Mouse (Mus musculus) lung, postnatal 0 days (tissue): Measurements from ENCODE around the gene Wnt11. TPM values are rescaled to one million over a fixed set of nuclear protein-coding genes. Genes with fewer than 3 reads are reported as not detected.

Experiments used
- ATAC-seq: fragments of 200-750 bp; cut with Nextera tagmentation; 2 replicates; pipeline ENCODE4 v1.8.0; 2017; ENCODE audit warnings: moderate library complexity
- DNase-seq: peaks from one replicate; pipeline ENCODE4 v3.0.0-alpha.2; 2016; ENCODE audit warnings: low spot score
- H3K27ac ChIP-seq: fragments of 300-500 bp; sonication (generic); 2 replicates; pipeline ENCODE4 v1.5.1; 2014; ENCODE audit warnings: antibody characterized with exemption, mild to moderate bottlenecking, low read length, mixed read lengths
- H3K27me3 ChIP-seq: fragments of 300-500 bp; sonication (generic); replicated peaks from 2 replicates; pipeline ENCODE4 v1.6.1; 2014; ENCODE audit warnings: low read length, mixed read lengths; ENCODE audit not compliant: insufficient read depth
- H3K36me3 ChIP-seq: fragments of 300-500 bp; sonication (generic); 2 replicates; pipeline ENCODE4 v1.6.1; 2014; ENCODE audit warnings: low read length, mixed read lengths; ENCODE audit not compliant: insufficient read depth
- H3K4me1 ChIP-seq: fragments of 300-500 bp; sonication (generic); 2 replicates; pipeline ENCODE4 v1.6.1; 2014; ENCODE audit warnings: antibody characterized with exemption, low read depth, low read length, mixed read lengths; ENCODE audit not compliant: insufficient read depth
- H3K4me2 ChIP-seq: fragments of 300-500 bp; sonication (generic); replicated peaks from 2 replicates; pipeline ENCODE4 v1.6.1; 2014; ENCODE audit warnings: low read depth, mild to moderate bottlenecking, low read length, moderate library complexity, mixed read lengths
- H3K4me3 ChIP-seq: fragments of 300-500 bp; sonication (generic); 2 replicates; pipeline ENCODE4 v1.5.1; 2014; ENCODE audit warnings: low read depth, low read length
- H3K9ac ChIP-seq: fragments of 300-500 bp; sonication (generic); replicated peaks from 2 replicates; pipeline ENCODE4 v1.6.1; 2014; ENCODE audit warnings: low read depth, mild to moderate bottlenecking
- H3K9me3 ChIP-seq: fragments of 300-500 bp; sonication (generic); 2 replicates; pipeline ENCODE4 v1.6.1; 2016; ENCODE audit warnings: low read length, mixed read lengths
- CTCF ChIP-seq: IDR thresholded peaks from 2 replicates; pipeline ENCODE4 v1.5.1; 2016; ENCODE audit warnings: antibody characterized with exemption, mild to moderate bottlenecking
- EP300 ChIP-seq: IDR thresholded peaks from 2 replicates; pipeline ENCODE4 v1.6.1; 2016; ENCODE audit warnings: antibody characterized with exemption, mild to moderate bottlenecking, control low read depth
- WGBS: fragments of 180-500 bp; shearing (Covaris S2); extraction: QIAGEN DNeasy Blood & Tissue Kit; methylation state at CpG from one replicate; pipeline ENCODE4 v1.1.7; 2014; 5-methylcytosine and 5-hydroxymethylcytosine counted together
- polyA plus RNA-seq: library from polyadenylated mRNA; unstranded; fragments of >200 nt; fragmentation: Nextera tagmentation; extraction: Ambion mirVana; gene quantifications from 2 replicates; pipeline ENCODE4 v1.2.1, GENCODE M21; 2015

Wnt11 gene
- polyA plus RNA-seq, 1 experiment from 2014 or later: 10.5 TPM

GRCm38 (mm10) chr7:98842997-98843396, 8.1 kb downstream of the Wnt11 start:
- Histone ChIP-seq H3K9ac (no peak overlapping the region), H3K36me3 (no peaks in the 10 kb centered on the region), H3K4me1 (peaks cover 12% of the 10 kb centered on the region), H3K27me3 (peaks cover 6% of the 10 kb centered on the region; the same call in 1 of the 2 replicates), H3K4me2 (no peak overlapping the region), H3K9me3 (no peaks in the 10 kb centered on the region), H3K27ac (no peak overlapping the region), H3K4me3 (no peak overlapping the region)
- 94% methylated on average over 3 of the region's 3 CpGs for WGBS
- ATAC-seq: no peak
- TF ChIP-seq EP300 (no peak), CTCF (no peak)
- no peak for DNase-seq

GRCm38 (mm10) chr7:98843649-98844048, 8.7 kb downstream of the Wnt11 start:
- Histone ChIP-seq H3K4me3 (no peak overlapping the region), H3K27ac (no peak overlapping the region), H3K4me2 (no peak overlapping the region), H3K9ac (no peak overlapping the region), H3K9me3 (no peaks in the 10 kb centered on the region), H3K27me3 (peaks cover 6% of the 10 kb centered on the region; the same call in 1 of the 2 replicates), H3K4me1 (peaks cover 13% of the 10 kb centered on the region), H3K36me3 (no peaks in the 10 kb centered on the region)
- no peak for DNase-seq
- no peak for TF ChIP-seq CTCF
- no peak for TF ChIP-seq EP300
- ATAC-seq: no peak
- WGBS: 61% methylated on average over 7 of the region's 7 CpGs

GRCm38 (mm10) chr7:98848899-98849640, 14.2 kb downstream of the Wnt11 start:
- Histone ChIP-seq H3K9ac (no peak overlapping the region), H3K9me3 (no peaks in the 10 kb centered on the region), H3K4me1 (peaks cover 6% of the 10 kb centered on the region; the same call in 1 of the 2 replicates), H3K27me3 (no peaks in the 10 kb centered on the region), H3K27ac (no peak overlapping the region), H3K4me2 (no peak overlapping the region), H3K36me3 (no peaks in the 10 kb centered on the region), H3K4me3 (no peak overlapping the region)
- ATAC-seq (peak; percentile 74), DNase-seq (peak; percentile 67)
- TF ChIP-seq CTCF: no peak
- no peak for TF ChIP-seq EP300
- 51% methylated on average over 8 of the region's 8 CpGs for WGBS

- no peaks in the 10 kb centered on the region for H3K9me3 ChIP-seq
- no peak for ATAC-seq
- no peak overlapping the region for H3K27ac ChIP-seq
- TF ChIP-seq EP300: no peak
- TF ChIP-seq CTCF: no peak
- no peaks in the 10 kb centered on the region for H3K36me3 ChIP-seq
- no peak overlapping the region for H3K4me3 ChIP-seq
- no peak overlapping the region for H3K9ac ChIP-seq
- 84% methylated on average over 5 of the region's 5 CpGs for WGBS
- H3K27me3 ChIP-seq: no peaks in the 10 kb centered on the region
- no peak overlapping the region for H3K4me2 ChIP-seq
- DNase-seq: no peak
- peaks cover 6% of the 10 kb centered on the region; the same call in 1 of the 2 replicates for H3K4me1 ChIP-seq
These were observed 15.5 kb downstream of the Wnt11 start for GRCm38 (mm10) chr7:98850388-98850787.

- Histone ChIP-seq H3K27me3 (no peaks in the 10 kb centered on the region), H3K27ac (no peak overlapping the region), H3K9me3 (no peaks in the 10 kb centered on the region), H3K4me2 (no peak overlapping the region), H3K4me3 (no peak overlapping the region), H3K36me3 (no peaks in the 10 kb centered on the region), H3K4me1 (peaks cover 6% of the 10 kb centered on the region; the same call in 1 of the 2 replicates), H3K9ac (no peak overlapping the region)
- TF ChIP-seq EP300 (no peak), CTCF (no peak)
- WGBS: 39% methylated on average over 9 of the region's 9 CpGs
- DNase-seq (peak; percentile 36), ATAC-seq (peak; percentile 34; the same call in 1 of the 2 replicates)
These were observed 16.3 kb downstream of the Wnt11 start for GRCm38 (mm10) chr7:98851220-98851619.

GRCm38 (mm10) chr7:98852950-98853650, 18.2 kb downstream of the Wnt11 start:
- Histone ChIP-seq H3K27ac (no peak overlapping the region), H3K4me1 (peaks cover 6% of the 10 kb centered on the region; the same call in 1 of the 2 replicates)
- no peak for TF ChIP-seq EP300
- TF ChIP-seq CTCF: no peak

More at GRCm38 (mm10) chr7:98852950-98853650, 18.2 kb downstream of the Wnt11 start:
- WGBS: 84% methylated on average over 18 of the region's 18 CpGs
- ATAC-seq (no peak), DNase-seq (no peak)
- no peaks in the 10 kb centered on the region for H3K27me3 ChIP-seq
- H3K36me3 ChIP-seq: no peaks in the 10 kb centered on the region
- H3K9ac ChIP-seq: no peak overlapping the region
- H3K4me2 ChIP-seq: no peak overlapping the region
- H3K4me3 ChIP-seq: no peak overlapping the region
- H3K9me3 ChIP-seq: no peaks in the 10 kb centered on the region
